Mouse (Mus musculus) urinary bladder, postnatal 10 days (tissue): ENCODE results near the gene Btbd2.

Source experiments
- DNase-seq: peaks from one replicate; pipeline ENCODE4 v3.0.0; 2022; ENCODE audit warnings: low spot score

Btbd2 gene

GRCm38 (mm10) chr10:80656863-80657623 is at the start of gene Btbd2:
Gene Btbd2 (minus strand): TSS chr10:80657071.
- DNase-seq = no peak

- no peak for DNase-seq
Measured at GRCm38 (mm10) chr10:80705479-80705878, 48.6 kb upstream of the Btbd2 start.

GRCm38 (mm10) chr10:80705033-80705432 is 48.2 kb upstream of the Btbd2 start:
- no peak for DNase-seq

GRCm38 (mm10) chr10:80704418-80704817 is 47.5 kb upstream of the Btbd2 start:
- no peak for DNase-seq

DNA sequence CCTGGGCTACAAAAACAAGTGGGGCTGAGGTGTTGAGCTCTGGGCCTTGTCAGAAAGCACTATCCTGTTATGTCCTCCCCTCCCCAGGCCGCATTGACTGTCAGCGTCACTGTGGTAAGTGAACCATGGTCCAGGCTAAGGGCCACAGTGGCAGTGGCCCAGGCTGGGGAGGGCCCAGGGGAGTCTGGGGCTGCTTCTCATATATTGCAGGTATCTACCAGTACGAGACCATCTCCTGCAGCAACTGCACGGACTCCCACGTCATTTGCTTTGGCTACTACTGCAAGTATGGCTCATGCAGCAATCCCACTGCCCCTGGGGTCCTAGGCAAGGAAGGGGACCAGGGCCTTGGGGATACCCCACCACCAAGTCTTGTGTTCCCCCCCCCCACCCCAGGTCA is 46.8 kb upstream of the Btbd2 start:
- no peak for DNase-seq

GRCm38 (mm10) chr10:80702536-80703390 is 45.9 kb upstream of the Btbd2 start:
- DNase-seq = peak; percentile 83

DNA sequence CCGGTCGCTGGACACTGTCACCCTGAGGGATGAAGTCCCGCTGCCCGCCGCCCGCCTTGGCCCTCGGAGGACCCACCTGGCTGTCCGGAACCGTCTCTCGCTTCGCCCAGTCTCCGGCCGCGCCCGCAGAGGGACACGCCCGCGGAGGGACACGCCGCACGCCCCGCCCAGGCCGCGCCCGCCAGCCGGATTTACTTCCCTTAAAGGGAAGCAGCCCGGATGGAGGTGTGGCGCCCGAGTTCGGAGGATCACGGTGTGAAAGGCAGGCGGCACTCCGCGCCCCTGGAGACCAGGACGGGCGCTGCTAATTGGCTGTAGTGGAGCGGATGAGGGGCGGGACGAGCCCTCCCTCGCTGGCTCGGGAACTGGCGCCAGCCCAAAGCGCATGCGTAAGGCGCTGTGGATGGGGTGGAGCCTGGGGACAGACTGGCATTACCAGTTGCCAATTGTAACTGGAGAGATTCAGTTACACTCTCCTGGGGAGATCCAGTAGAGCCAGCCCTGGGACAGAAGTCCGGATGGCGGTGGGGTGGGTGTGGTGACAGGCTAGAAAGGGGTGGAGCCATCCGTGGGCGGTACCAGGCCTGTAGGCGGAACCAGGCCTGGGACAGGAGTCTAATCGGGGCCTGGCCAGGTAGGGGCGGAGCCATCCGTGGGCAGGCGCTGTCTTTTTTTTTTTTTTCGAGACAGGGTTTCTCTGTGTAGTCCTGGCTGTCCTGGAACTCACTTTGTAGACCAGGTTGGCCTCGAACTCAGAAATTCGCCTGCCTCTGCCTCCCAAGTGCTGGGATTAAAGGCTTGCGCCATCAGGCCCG is 45.1 kb upstream of the Btbd2 start, which contains the start of the genes Mob3a and Izumo4:
TSS of gene Mob3a (minus strand) at position 257 of the 815 bp plus-strand sequence.
TSS of gene Izumo4 (plus strand) at position 464 of the 815 bp plus-strand sequence.
- DNase-seq = peak; percentile 95

DNA sequence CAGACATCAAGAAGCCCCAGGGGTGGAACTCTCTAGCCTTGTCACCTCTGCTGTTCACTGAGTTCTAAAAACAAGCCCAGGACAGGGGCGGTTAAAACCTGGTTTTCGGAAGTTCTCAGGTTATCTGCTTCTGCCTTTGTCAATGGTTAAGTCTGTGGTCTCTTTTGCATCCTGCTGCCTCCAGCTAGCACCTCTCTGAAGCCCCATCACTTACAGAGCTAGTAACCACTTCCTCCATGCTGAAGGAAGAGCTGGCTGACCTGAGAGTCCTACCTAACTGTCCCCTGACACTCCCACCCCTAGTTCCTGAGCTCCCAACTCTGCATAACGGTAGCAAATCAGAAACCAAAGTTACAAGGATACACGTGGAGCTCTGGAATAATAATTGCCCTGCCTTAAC is 43.9 kb upstream of the Btbd2 start:
- no peak for DNase-seq

- DNase-seq = no peak
Measured at GRCm38 (mm10) chr10:80700038-80700504, 43.2 kb upstream of the Btbd2 start.

DNA sequence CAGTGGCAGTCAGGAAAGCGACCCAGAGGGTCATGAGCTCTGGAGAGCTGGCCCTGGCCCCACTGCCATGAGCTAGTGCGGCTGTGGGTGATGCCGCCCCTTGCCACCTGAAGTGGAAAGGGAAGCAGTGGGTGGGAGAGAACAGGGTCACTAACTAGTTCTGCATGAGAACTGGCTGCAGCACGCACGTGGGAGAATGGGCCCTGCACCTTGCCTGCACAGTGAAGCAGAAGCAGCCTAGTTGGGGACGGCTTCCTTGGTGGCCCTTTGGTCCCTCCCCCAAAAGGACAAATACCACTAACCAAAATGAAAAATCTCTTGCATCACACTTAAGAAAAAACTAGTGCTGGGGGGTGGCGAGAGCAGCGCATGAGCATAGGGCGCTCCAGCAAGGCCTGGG is 41.7 kb upstream of the Btbd2 start:
- no peak for DNase-seq

GRCm38 (mm10) chr10:80697812-80698211 is 40.9 kb upstream of the Btbd2 start:
- no peak for DNase-seq

DNA sequence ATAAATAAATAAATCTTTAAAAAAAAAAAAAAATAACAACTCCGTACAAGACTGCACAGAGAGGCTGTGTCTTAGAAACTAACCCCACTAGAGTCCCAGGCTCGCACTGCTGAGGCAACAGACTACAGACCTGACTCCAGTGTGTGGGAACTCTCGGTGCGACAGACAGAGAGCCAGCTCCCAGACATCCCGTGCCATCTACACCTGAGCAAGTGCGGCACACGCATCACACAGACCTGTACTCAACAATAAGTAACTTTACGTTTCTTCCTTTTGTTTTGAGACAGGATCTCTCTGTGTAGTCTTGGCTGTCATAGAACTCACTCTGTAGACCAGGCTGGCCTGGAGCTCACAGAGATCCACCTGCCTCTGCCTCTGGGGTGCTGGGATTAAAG is 40.5 kb upstream of the Btbd2 start:
- no peak for DNase-seq

GRCm38 (mm10) chr10:80696502-80697392 is 39.9 kb upstream of the Btbd2 start:
- no peak for DNase-seq

- no peak for DNase-seq
Measured at GRCm38 (mm10) chr10:80695801-80696501, 39.1 kb upstream of the Btbd2 start.

GRCm38 (mm10) chr10:80695186-80695585 is 38.3 kb upstream of the Btbd2 start:
- DNase-seq = no peak

- no peak for DNase-seq
Measured at GRCm38 (mm10) chr10:80694159-80694938, 37.5 kb upstream of the Btbd2 start.

DNA sequence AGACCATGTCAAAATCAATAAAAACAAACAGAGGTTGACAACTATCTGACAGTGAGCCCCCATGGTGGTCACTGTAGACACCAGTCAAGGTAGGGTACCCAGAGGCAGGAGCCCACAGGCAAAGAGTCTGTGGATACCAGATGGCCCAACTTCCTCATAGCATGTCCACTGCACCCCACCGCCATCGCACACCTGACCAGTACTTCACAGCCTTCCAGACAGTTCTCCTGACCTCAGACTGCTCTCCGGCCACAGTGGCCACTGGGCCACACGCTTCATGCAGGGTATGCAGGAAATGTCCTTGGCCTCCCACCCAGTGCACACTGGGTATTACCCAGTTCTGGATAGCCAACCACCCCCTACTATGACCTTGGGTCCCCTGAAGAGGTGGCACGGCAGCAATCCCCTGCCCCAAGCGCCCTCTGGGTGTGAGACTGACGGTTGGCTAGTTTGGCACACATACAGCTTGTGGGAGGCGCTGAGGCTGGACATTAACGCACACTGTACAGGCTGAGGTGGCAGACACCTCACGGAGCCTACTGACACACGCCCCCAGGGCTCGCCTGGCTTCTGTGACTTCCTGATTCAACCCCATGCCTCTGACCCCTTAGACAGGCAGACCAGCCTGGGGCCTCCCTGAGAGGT is 36.7 kb upstream of the Btbd2 start:
- DNase-seq = no peak

GRCm38 (mm10) chr10:80692249-80693165 is 35.6 kb upstream of the Btbd2 start:
- DNase-seq = no peak
